Mouse (Mus musculus): Measurements from ENCODE around the gene Nisch.

- TF ChIP-seq CTCF (IDR thresholded peaks at IDR 0.05; ENCODE audit: extremely low read depth, insufficient read depth, insufficient read length, insufficient replicate concordance) (no peak), POLR2A (IDR thresholded peaks at IDR 0.05; ENCODE audit: low read depth, low read length) (no peak)
Measured at GRCm38 (mm10) chr14:31172781-31173455, 43.8 kb downstream of the Nisch start.
